Mouse (Mus musculus) layer of hippocampus, adult 9-10 months (tissue): ENCODE results near the gene Adam22.
"Not testable (repeated sequence)": the region's sequence is repeated elsewhere in the genome, so short reads cannot be mapped to it uniquely, and the experiment has no call there.

Experiments used
- DNase-seq: peaks from one replicate; pipeline ENCODE4 v3.0.0; 2022; ENCODE audit warnings: low spot score

The Adam22 gene

DNA sequence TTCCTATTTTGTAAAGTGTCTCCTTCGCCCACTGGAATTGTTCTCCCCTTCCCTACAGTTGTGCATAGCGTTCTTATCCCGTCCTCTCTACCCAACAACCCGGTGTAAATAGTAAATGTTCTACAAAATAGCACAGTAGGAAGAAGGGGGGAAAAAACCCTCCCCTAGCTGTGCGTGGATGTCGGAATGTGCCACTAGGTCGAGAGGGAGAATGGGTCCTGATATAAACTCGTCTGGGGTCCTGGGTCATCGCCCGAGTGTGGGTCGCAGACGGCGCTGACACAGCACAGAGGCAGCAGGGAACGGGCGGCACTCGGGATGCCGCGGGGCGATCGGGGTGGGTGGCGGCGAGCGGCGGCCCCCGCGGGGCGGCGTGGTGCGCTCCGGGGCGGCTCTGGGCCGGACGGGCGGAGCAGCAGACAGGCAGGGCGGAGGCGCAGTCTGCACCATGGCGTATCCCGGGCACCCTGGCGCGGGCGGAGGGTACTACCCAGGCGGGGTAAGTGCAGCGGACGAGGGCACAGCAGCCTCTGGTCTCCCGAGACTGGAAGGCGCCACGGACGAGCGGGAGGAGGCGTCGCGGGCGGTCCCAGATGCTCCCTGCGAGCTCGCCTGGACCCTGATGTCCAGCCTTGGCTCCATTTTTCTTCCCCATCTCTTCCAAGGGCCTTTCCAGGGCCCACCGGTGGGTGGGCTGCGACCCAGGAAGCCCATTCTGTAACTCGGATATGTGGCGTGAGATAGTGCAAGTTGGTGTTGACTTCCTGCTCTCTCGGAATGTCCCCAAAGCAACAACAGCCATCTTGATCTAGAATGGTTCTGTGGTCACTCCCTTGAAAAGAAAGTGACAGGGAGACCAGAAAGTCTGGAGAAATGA, 311.6 kb downstream of the Adam22 start:
- DNase-seq = no peak

DNA sequence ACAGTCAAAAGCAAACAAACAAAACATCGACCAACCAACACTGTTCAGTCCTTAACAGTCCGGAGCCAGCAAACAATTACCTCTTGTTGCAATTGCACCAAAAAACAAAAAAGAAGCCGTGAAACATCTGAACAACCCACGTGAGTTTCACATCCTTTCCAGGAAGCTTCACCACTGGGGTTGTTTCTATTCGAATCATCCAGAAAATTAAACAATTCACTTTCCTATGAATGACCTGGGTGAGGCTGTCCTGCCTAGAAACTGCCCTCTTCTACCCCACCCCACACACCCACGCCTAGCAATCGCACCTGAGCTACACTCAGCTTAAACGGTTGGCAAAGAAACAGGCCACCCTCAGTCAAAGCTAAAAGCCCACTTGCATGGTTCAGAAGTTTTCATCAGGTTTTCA, 312.2 kb downstream of the Adam22 start:
- no peak for DNase-seq

DNA sequence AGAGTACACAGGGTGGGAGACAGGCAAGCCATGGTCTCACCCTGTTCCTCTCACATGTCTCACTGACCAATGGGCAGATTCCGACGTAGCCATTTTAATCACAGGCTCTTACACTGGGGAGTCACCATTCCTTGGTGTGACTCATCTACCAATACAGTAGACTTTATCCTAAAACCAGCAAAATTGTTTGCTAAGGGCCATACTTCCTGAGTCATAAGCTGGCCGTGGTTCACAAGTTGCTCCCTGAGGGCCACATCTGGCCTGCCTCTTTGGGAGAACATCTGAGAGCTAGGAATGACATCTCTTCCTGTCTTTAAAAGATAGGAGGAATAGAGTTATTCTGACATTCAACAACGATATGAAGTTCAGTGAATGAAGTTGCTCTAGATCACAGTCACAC, 314.1 kb downstream of the Adam22 start:
- no peak for DNase-seq

DNA sequence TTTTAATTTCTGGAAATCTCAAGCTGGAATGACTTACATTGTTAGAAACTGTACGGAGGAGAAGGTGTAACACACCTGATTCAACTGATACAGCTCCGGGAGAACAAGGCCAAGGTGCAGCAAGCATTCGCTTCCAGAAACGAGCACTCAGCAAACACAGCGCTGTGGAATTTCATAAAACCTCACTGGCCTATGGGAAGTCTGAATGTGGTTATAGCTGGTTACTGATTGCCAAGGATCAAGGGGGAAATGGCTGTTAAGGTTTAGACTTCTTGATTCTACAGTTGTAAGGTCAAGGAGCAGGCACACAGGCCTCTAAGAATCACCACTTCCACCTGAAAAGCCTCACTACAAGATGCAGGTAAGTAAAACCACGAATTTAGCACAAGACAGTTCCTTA, 322.1 kb downstream of the Adam22 start, which contains the start of gene Sri:
Sri (plus strand) TSS at position 224 of the 400 bp plus-strand sequence.
- no peak for DNase-seq

DNA sequence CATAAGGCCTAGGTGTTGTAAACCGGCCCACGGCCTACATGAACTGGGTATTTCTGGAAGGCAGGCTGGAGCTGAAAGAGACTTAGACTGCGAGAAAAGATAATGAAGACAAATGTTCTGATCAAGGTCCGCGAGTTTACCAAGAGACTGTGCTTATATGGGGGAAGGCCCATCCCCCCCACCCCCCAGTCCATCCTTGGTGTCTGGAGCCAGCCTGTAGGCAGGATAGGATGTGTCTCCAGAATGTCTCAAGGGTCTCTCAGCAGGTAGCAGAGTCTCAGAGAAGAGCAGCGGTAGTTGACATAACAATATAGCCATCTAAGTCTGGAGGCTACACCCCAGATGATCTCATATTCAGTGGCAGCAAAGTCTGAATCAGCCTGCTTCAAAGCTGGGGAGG, 333.4 kb downstream of the Adam22 start:
- DNase-seq = not testable (repeated sequence)
